In the genomic region with DNA sequence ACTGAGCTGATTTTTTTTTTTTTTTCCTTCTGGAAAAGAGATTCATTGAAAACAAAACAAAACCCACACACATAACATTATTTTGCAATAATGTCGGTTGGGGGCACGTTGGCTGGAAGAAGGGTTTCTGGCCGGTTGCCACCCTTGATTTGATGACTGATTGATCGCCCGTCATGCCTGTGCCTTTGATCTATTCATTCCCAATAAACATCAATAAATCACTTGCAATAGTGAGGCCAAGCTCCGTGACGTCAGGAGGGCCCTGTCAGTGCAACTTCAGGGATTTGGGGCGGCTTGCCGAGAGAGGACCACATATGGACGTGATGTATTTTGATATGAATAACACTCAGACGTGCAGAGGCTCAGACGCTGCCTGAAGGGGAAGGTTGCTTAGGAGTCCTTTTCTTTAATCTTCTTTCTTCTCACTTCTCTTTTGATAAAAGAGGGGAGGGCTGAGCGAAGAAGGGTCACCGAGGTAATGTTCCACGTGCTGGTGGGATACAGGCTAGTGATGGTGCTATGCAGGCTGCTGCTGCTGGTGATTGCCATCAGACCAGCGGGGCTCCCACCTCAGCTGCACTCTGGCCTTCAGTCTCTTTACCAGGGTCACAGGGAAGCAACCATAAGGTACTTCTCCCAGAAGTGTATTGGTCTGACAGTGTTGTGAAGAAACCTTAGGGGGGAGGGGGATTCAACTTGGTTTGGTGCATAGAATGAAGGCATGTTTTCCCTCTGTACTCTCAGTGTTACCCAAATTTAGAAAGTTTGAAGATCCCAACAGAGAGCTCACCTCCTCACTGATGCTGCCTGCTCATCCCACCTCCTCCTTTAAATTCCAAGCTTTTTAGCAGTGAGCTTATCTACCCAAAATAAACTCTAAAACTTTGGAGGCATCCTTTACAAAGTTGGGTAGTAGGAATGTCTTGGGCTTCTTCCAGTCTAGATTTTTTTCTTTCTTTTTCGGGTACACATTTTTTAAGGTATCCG, we compare ENCODE assay signal across 8 mouse cellular contexts. TPM values are rescaled to one million over a fixed set of nuclear protein-coding genes. Genes with fewer than 3 reads are reported as not detected.
DNase-seq lines count a peak whose midpoint lies in the region; ATAC-seq and TF ChIP-seq lines count a peak whose summit lies in the region.

No protein-coding gene starts in this region.

- 10% methylated on average over 18 of the region's 18 CpGs for WGBS in heart, embryonic 11.5 days (ENCODE audit: insufficient replicate concordance)
- WGBS in hindbrain, embryonic 14.5 days: 8% methylated on average over 18 of the region's 18 CpGs
- WGBS in midbrain, embryonic 13.5 days: 9% methylated on average over 18 of the region's 18 CpGs

- H3K36me3 ChIP-seq in heart, embryonic 11.5 days (ENCODE audit: control insufficient read depth, insufficient read depth, low read length): no peaks in the 10 kb centered on the region
- H3K36me3 ChIP-seq in hindbrain, embryonic 14.5 days (replicated peaks; ENCODE audit: control insufficient read depth, insufficient read depth): 0 out of 2 replicates have a peak, but pooled peaks cover 4% of the 10 kb centered on the region
- no peaks in the 10 kb centered on the region for H3K36me3 ChIP-seq in midbrain, embryonic 13.5 days

- peaks cover 22% of the 10 kb centered on the region for H3K27me3 ChIP-seq in heart, embryonic 11.5 days (ENCODE audit: control insufficient read depth, insufficient read depth, low read length)
- H3K27me3 ChIP-seq in hindbrain, embryonic 14.5 days (ENCODE audit: control insufficient read depth, insufficient read depth, low read length): 0 out of 2 replicates have a peak, but pooled peaks cover 5% of the 10 kb centered on the region
- H3K27me3 ChIP-seq in midbrain, embryonic 13.5 days: peaks cover 25% of the 10 kb centered on the region

- H3K27ac ChIP-seq in heart, embryonic 11.5 days (ENCODE audit: low read depth, low read length): no peak overlapping the region
- 0 out of 2 replicates have a peak overlapping the region, but pooled peaks have one; percentile 1 for H3K27ac ChIP-seq in cortical plate, adult 2 months (ENCODE audit: insufficient read depth, low read length)
- peak overlapping the region; percentile 91 for H3K27ac ChIP-seq in hindbrain, embryonic 14.5 days
- H3K27ac ChIP-seq in midbrain, embryonic 13.5 days: no peak overlapping the region

- no peak for DNase-seq in heart, adult 8-10 months (ENCODE audit: low spot score)
- DNase-seq in hindbrain, embryonic 14.5 days (ENCODE audit: low spot score): no peak
- no peak for DNase-seq in ovary, postnatal 36 days (ENCODE audit: low spot score)
- DNase-seq in right cerebral cortex, adult 18-20 months: no peak
- no peak for DNase-seq in urinary bladder, postnatal 4 days (ENCODE audit: low spot score in 2 of 2)

- no peak for ATAC-seq in heart, embryonic 11.5 days (replicated peaks; ENCODE audit: insufficient number of reproducible peaks, low FRiP score, low TSS enrichment)
- ATAC-seq in hindbrain, embryonic 14.5 days (ENCODE audit: low FRiP score): no peak
- ATAC-seq in midbrain, embryonic 13.5 days: no peak

- no peak for TF ChIP-seq POLR2A in cortical plate, adult 2 months (IDR thresholded peaks at IDR 0.05; ENCODE audit: extremely low read depth, insufficient read depth, low read length)

- no peaks in the 10 kb centered on the region; the same call in 1 of the 2 replicates for H3K4me1 ChIP-seq in heart, embryonic 11.5 days (ENCODE audit: control insufficient read depth, insufficient read depth, low read length)
- peaks cover 2% of the 10 kb centered on the region; the same call in 1 of the 2 replicates for H3K4me1 ChIP-seq in cortical plate, adult 2 months (ENCODE audit: control insufficient read depth, insufficient read depth, low read length)
- peaks cover 39% of the 10 kb centered on the region for H3K4me1 ChIP-seq in hindbrain, embryonic 14.5 days (replicated peaks; ENCODE audit: control insufficient read depth, insufficient read depth, low read length)
- peaks cover 34% of the 10 kb centered on the region for H3K4me1 ChIP-seq in midbrain, embryonic 13.5 days (replicated peaks)

- no peak overlapping the region for H3K9ac ChIP-seq in heart, embryonic 11.5 days (ENCODE audit: low read depth, low read length)
- peak overlapping the region; percentile 84 for H3K9ac ChIP-seq in hindbrain, embryonic 14.5 days
- H3K9ac ChIP-seq in midbrain, embryonic 13.5 days (replicated peaks): peak overlapping the region; percentile 82

- no peaks in the 10 kb centered on the region for H3K9me3 ChIP-seq in heart, embryonic 11.5 days (replicated peaks; ENCODE audit: control insufficient read depth, low read length)
- no peaks in the 10 kb centered on the region for H3K9me3 ChIP-seq in hindbrain, embryonic 14.5 days (ENCODE audit: control insufficient read depth, low read length)
- H3K9me3 ChIP-seq in midbrain, embryonic 13.5 days: no peaks in the 10 kb centered on the region

- peak overlapping the region; percentile 80 for H3K4me3 ChIP-seq in heart, embryonic 11.5 days (ENCODE audit: low read depth, low read length)
- H3K4me3 ChIP-seq in cortical plate, adult 2 months (ENCODE audit: insufficient read depth, low read length): peak overlapping the region; percentile 72
- H3K4me3 ChIP-seq in hindbrain, embryonic 14.5 days (replicated peaks; ENCODE audit: low read length): peak overlapping the region; percentile 79
- H3K4me3 ChIP-seq in midbrain, embryonic 13.5 days (replicated peaks): peak overlapping the region; percentile 82

- no peak for TF ChIP-seq CTCF in cortical plate, adult 2 months (IDR thresholded peaks at IDR 0.05; ENCODE audit: extremely low read depth, insufficient read depth, low read length)

- peak overlapping the region; percentile 100 for H3K4me2 ChIP-seq in heart, embryonic 11.5 days
- H3K4me2 ChIP-seq in hindbrain, embryonic 14.5 days (replicated peaks): peak overlapping the region; percentile 98
- peak overlapping the region; percentile 97 for H3K4me2 ChIP-seq in midbrain, embryonic 13.5 days (replicated peaks)

RNA-seq across cellular contexts. Expression of a gene that starts 1.4 kb away (rescaled TPM):
- polyA plus RNA-seq in heart, embryonic 11.5 days (2014; fragmentation: Nextera tagmentation; extraction: Ambion mirVana): 3.0 and 5.0 TPM in 2 replicates
- total RNA-seq in heart, adult 8-10 months (2022): 1 to 10 TPM; 2.7 to 4.2 (median 3.8) TPM
- 27.0 and 35.4 TPM in 2 replicates for polyA plus RNA-seq in cortical plate, adult 2 months (2012; rRNA removed)
- 38.2 and 55.9 TPM in 2 replicates for polyA plus RNA-seq in hindbrain, embryonic 14.5 days (2014; fragmentation: Nextera tagmentation; extraction: Ambion mirVana)
- polyA plus RNA-seq in midbrain, embryonic 13.5 days (2015; fragmentation: Nextera tagmentation; extraction: Ambion mirVana): 7.9 and 9.1 TPM in 2 replicates

Comparison
In these comparisons a context has a peak if more than half of its experiments do, and no peak if none do; other contexts are left out.
1. H3K27ac ChIP-seq: peak in cortical plate, adult 2 months (single experiment) and hindbrain, embryonic 14.5 days (single experiment); none in heart, embryonic 11.5 days (single experiment) and midbrain, embryonic 13.5 days (single experiment).
2. Peak in every context shown above with its lines, with median percentiles within 50 percentile points of each other: H3K4me2 ChIP-seq and H3K4me3 ChIP-seq.